Mouse (Mus musculus): ENCODE measurements around the gene Fdx1l.

DNA sequence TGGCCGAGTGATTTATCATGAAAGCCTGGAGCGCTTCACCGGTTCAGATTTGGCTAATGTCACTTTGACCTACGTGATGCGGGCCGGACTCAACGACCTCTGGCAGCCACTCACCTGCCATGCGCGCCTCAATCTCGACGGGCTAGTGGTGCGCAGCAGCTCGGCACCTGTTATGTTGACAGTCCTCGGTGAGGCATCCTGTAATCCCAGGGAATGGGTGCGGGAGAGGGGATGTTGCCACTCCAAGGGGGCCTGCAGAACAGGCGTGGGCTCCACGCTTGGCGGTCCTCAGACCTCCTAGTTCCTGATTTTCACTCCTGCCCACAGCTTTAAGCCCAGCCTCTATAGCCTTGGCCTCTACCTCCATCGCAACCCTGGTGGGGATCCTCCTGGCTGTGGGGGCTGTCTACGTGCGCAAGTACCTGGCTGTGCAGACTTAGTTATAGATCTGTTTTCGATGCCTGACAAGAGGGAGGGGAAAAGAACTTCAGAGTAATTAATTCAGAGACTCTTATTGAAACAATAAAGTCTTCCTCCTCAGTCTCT is 43.3 kb downstream of the Fdx1l start:
- no peak for TF ChIP-seq POLR2A (IDR thresholded peaks at IDR 0.05; ENCODE audit: low read depth, low read length)
- TF ChIP-seq CTCF (IDR thresholded peaks at IDR 0.05; ENCODE audit: borderline replicate concordance, insufficient read depth, low read length) = no peak

All from embryonic fibroblast, embryonic 13.5 days (primary cell).